Mouse (Mus musculus): ENCODE results near the gene Ciapin1.

GRCm38 (mm10) chr8:94812645-94813098 lies 25.5 kb downstream of the Ciapin1 start:
- TF ChIP-seq CTCF (IDR thresholded peaks at IDR 0.05; ENCODE audit: extremely low read depth, insufficient read length, insufficient replicate concordance, low read depth, low read length) (no peak), POLR2A (IDR thresholded peaks at IDR 0.05; ENCODE audit: low read depth, low read length) (no peak)
